Mouse (Mus musculus) hindbrain, embryonic 13.5 days (tissue): ENCODE measurements around the gene Wdpcp. TPM values are rescaled to one million over a fixed set of nuclear protein-coding genes. Genes with fewer than 3 reads are reported as not detected.

ENCODE experiments used
- ATAC-seq: fragments of 200-750 bp; cut with Nextera tagmentation; 2 replicates; pipeline ENCODE4 v1.8.0; 2017; ENCODE audit warnings: moderate TSS enrichment; ENCODE audit not compliant: low FRiP score
- H3K27ac ChIP-seq: fragments of 300-500 bp; sonication (generic); 2 replicates; pipeline ENCODE4 v1.5.1; 2015; ENCODE audit warnings: inconsistent platforms, mild to moderate bottlenecking, moderate library complexity
- H3K27me3 ChIP-seq: fragments of 300-500 bp; sonication (generic); 2 replicates; pipeline ENCODE4 v1.6.1; 2015; ENCODE audit warnings: mild to moderate bottlenecking, inconsistent platforms
- H3K36me3 ChIP-seq: fragments of 300-500 bp; sonication (generic); 2 replicates; pipeline ENCODE4 v1.6.1; 2015; ENCODE audit warnings: mild to moderate bottlenecking, inconsistent platforms
- H3K4me1 ChIP-seq: fragments of 300-500 bp; sonication (generic); replicated peaks from 2 replicates; pipeline ENCODE4 v1.6.1; 2015; ENCODE audit warnings: inconsistent platforms
- H3K4me2 ChIP-seq: fragments of 300-500 bp; sonication (generic); 2 replicates; pipeline ENCODE4 v1.6.1; 2015; ENCODE audit warnings: inconsistent platforms, mild to moderate bottlenecking, moderate library complexity
- H3K4me3 ChIP-seq: fragments of 300-500 bp; sonication (generic); 2 replicates; pipeline ENCODE4 v1.5.1; 2015; ENCODE audit warnings: mild to moderate bottlenecking, inconsistent platforms
- H3K9ac ChIP-seq: fragments of 300-500 bp; sonication (generic); 2 replicates; pipeline ENCODE4 v1.6.1; 2015; ENCODE audit warnings: mild to moderate bottlenecking, inconsistent platforms
- H3K9me3 ChIP-seq: fragments of 300-500 bp; sonication (generic); 2 replicates; pipeline ENCODE4 v1.6.1; 2016; ENCODE audit warnings: inconsistent platforms
- WGBS: fragments of 180-500 bp; shearing (Covaris S2); methylation state at CpG from one replicate; pipeline ENCODE4 v1.1.7; 2015; 5-methylcytosine and 5-hydroxymethylcytosine counted together
- microRNA-seq: library from miRNA; unstranded; fragments of <30 nt; microRNA quantifications from one replicate; pipeline ENCODE4, GENCODE M21; 2016
- polyA plus RNA-seq: library from polyadenylated mRNA; unstranded; fragments of >200 nt; fragmentation: Nextera tagmentation; extraction: Ambion mirVana; gene quantifications from 2 replicates; pipeline ENCODE4 v1.2.1, GENCODE M21; 2015

Wdpcp gene
- polyA plus RNA-seq, 1 experiment from 2014 or later = 11.8 TPM

- H3K4me3 ChIP-seq = no peak overlapping the region
- no peaks in the 10 kb centered on the region for H3K36me3 ChIP-seq
- H3K27me3 ChIP-seq = no peaks in the 10 kb centered on the region
- WGBS = 98% methylated on average over 2 of the region's 2 CpGs
- no peak overlapping the region for H3K4me2 ChIP-seq
- H3K4me1 ChIP-seq = no peaks in the 10 kb centered on the region
- no peak for ATAC-seq
- no peak overlapping the region for H3K27ac ChIP-seq
- H3K9ac ChIP-seq = no peak overlapping the region
- H3K9me3 ChIP-seq = no peaks in the 10 kb centered on the region
Observed at GRCm38 (mm10) chr11:21847040-21847439, 275.0 kb downstream of the Wdpcp start.

- Histone ChIP-seq H3K4me2 (no peak overlapping the region), H3K4me3 (no peak overlapping the region), H3K27ac (peak overlapping the region; percentile 52; the same call in 1 of the 2 replicates), H3K9ac (no peak overlapping the region), H3K4me1 (peaks cover 9% of the 10 kb centered on the region), H3K36me3 (no peaks in the 10 kb centered on the region), H3K9me3 (no peaks in the 10 kb centered on the region), H3K27me3 (no peaks in the 10 kb centered on the region)
- peak; percentile 80 for ATAC-seq
- WGBS = 43% methylated on average over 6 of the region's 6 CpGs
Observed at GRCm38 (mm10) chr11:21864000-21864399, 292.0 kb downstream of the Wdpcp start.

DNA sequence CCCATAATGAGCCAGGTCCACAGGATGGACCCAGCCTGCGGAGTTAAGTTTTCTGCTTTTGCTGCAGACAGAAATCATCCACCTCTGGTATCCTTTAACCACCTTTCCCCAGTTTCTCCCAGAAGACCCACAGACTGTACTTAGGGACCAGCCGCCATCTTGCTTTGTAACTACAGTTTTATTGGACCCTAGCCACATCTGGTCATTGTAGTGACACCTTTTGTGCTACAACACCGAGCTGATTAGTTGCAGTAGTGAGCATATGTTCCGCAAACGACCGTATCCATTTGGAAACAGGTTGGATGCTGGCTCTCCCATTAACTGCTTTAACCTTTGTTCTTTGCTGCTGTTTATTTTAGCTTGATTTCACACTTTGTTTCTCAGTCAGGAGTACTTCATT, 292.5 kb downstream of the Wdpcp start:
- Histone ChIP-seq H3K27ac (peak overlapping the region; percentile 52; the same call in 1 of the 2 replicates), H3K4me2 (no peak overlapping the region), H3K4me1 (peaks cover 9% of the 10 kb centered on the region), H3K4me3 (no peak overlapping the region), H3K9me3 (no peaks in the 10 kb centered on the region), H3K27me3 (no peaks in the 10 kb centered on the region), H3K9ac (no peak overlapping the region), H3K36me3 (no peaks in the 10 kb centered on the region)
- WGBS = 53% methylated on average over 6 of the region's 6 CpGs
- ATAC-seq = peak; percentile 49

DNA sequence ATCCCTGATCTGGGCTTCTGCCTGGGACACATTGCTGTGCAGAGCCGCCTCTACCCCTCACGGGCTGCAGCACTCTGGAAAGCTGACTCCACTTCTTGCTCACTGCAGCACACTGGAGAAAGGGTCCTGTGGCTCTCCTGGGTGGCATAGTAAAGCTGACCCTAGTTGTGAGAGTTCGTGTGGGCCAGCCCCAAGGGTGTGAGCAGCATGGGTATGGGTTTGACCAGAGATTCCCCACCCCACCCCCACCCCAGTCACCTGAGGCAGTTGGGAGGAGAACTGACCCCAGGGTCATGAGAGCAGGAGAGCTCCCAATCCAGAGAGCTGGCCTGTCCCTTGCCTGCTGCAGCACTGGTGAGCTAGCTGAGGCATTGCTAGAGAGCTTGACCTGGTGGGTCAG, 296.6 kb downstream of the Wdpcp start:
- Histone ChIP-seq H3K4me2 (no peak overlapping the region), H3K27me3 (no peaks in the 10 kb centered on the region), H3K4me1 (peaks cover 9% of the 10 kb centered on the region), H3K9ac (no peak overlapping the region), H3K4me3 (no peak overlapping the region), H3K36me3 (no peaks in the 10 kb centered on the region), H3K9me3 (no peaks in the 10 kb centered on the region), H3K27ac (no peak overlapping the region)
- WGBS = 80% methylated on average over 3 of the region's 3 CpGs
- no peak for ATAC-seq

DNA sequence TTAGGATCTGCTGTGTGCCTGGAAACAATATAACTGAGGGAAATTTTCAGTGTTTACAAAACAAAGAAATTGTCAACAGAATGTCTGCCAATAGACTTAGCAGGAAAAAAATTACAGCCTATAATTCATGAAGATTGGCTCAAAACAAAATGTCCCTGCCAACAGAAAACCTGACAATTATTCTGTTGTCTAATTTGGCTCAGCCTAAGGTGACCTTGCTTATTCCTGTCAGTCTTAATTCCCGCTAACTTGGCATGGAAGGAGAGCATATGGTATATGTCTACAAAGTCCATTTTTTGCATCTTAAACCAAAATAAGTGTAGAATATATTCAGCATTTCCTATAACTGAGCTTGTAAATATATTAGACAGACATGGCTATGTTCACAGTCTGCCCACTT, 298.8 kb downstream of the Wdpcp start:
- 91% methylated on average over 1 of the region's 1 CpGs for WGBS
- ATAC-seq = no peak
- no peaks in the 10 kb centered on the region for H3K27me3 ChIP-seq
- no peak overlapping the region for H3K4me2 ChIP-seq
- peaks cover 9% of the 10 kb centered on the region; the same call in 1 of the 2 replicates for H3K9me3 ChIP-seq
- no peak overlapping the region for H3K4me3 ChIP-seq
- no peaks in the 10 kb centered on the region for H3K4me1 ChIP-seq
- H3K9ac ChIP-seq = no peak overlapping the region
- no peak overlapping the region for H3K27ac ChIP-seq
- no peaks in the 10 kb centered on the region for H3K36me3 ChIP-seq

DNA sequence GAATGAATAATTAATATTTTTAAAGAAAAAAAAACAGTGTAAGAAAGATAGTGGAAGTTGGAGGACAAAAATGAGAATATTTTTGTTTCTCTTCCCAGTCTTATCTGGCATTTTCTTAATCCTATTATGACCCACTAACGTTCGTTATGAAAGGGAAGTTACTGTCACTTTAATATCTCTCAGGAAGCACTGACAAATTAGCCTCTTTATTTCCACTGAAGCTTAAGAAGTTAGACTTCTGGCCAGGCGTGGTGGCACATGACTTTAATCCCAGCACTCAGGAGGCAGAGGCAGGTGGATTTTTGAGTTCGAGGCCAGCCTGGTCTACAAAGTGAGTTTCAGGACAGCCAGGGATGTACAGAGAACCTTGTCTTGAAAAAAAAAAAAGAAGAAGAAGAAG, 299.7 kb downstream of the Wdpcp start:
- Histone ChIP-seq H3K27ac (no peak overlapping the region), H3K36me3 (no peaks in the 10 kb centered on the region), H3K27me3 (no peaks in the 10 kb centered on the region), H3K4me1 (no peaks in the 10 kb centered on the region), H3K4me2 (no peak overlapping the region), H3K9me3 (peaks cover 9% of the 10 kb centered on the region; the same call in 1 of the 2 replicates), H3K4me3 (no peak overlapping the region), H3K9ac (no peak overlapping the region)
- no peak for ATAC-seq
- 84% methylated on average over 4 of the region's 4 CpGs for WGBS

GRCm38 (mm10) chr11:21875077-21875476, 303.0 kb downstream of the Wdpcp start:
- peaks cover 9% of the 10 kb centered on the region; the same call in 1 of the 2 replicates for H3K9me3 ChIP-seq
- 86% methylated on average over 2 of the region's 2 CpGs for WGBS
- H3K9ac ChIP-seq = no peak overlapping the region
- no peak for ATAC-seq
- no peak overlapping the region for H3K4me2 ChIP-seq
- H3K27ac ChIP-seq = no peak overlapping the region
- no peaks in the 10 kb centered on the region for H3K36me3 ChIP-seq
- H3K4me3 ChIP-seq = no peak overlapping the region
- H3K27me3 ChIP-seq = no peaks in the 10 kb centered on the region
- no peaks in the 10 kb centered on the region for H3K4me1 ChIP-seq

DNA sequence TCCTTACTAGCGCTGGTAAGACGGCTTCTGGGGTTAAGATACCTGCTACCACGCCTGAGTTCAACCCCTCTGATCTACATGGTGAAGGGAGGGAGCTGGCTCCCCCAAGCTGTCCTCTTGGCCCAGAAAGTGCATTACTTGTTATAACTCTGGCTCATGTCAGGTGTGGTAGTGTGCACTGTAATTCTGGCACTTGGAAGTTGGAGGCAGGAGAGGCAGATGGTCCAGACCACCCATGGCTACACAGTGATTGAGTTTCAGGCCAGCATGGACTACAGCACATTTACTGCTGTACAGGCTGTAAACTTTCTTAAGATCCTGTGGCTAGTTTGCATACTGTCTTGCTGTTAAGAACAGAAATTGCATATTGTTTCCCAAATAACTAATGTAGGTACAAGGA, 322.7 kb downstream of the Wdpcp start:
- Histone ChIP-seq H3K9me3 (no peaks in the 10 kb centered on the region), H3K9ac (no peak overlapping the region), H3K36me3 (no peaks in the 10 kb centered on the region), H3K4me3 (no peak overlapping the region), H3K4me1 (no peaks in the 10 kb centered on the region), H3K27me3 (no peaks in the 10 kb centered on the region), H3K27ac (no peak overlapping the region), H3K4me2 (no peak overlapping the region)
- ATAC-seq = no peak
- 81% methylated on average over 3 of the region's 3 CpGs for WGBS

DNA sequence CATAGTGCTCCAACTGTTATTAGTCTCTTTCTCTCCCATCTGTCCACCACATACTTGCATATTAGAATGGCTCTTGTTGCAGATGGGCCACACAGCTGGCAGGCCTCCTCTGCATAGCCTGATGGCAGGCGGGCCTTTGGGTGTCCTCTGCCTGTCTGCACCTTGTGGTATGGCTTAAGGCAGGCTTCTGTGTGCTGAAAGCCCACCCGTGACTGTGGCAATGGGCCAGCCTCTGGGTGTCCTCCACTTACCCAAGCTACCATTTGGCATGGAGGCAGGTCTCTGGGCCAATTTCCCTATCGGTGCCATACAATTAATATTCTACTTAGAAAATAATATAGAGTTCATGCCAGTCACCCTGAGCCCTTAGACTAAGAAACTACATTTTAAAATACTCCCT, 350.5 kb downstream of the Wdpcp start:
- H3K4me3 ChIP-seq = no peak overlapping the region
- no peaks in the 10 kb centered on the region for H3K9me3 ChIP-seq
- no peaks in the 10 kb centered on the region for H3K4me1 ChIP-seq
- H3K9ac ChIP-seq = no peak overlapping the region
- H3K27ac ChIP-seq = no peak overlapping the region
- no peaks in the 10 kb centered on the region for H3K36me3 ChIP-seq
- no peak overlapping the region for H3K4me2 ChIP-seq
- H3K27me3 ChIP-seq = no peaks in the 10 kb centered on the region
- ATAC-seq = no peak
- WGBS = 94% methylated on average over 3 of the region's 3 CpGs

Small RNA genes within 50 kb of the gene (microRNA-seq; reads per million reads assigned to microRNA genes)
- gene Gm22990 = not detected

Other genes starting within 250 kb of the Wdpcp start
- gene Ugp2, start 201.0 kb upstream of the Wdpcp start, polyA plus RNA-seq = 65.0 and 71.6 TPM in 2 replicates
- gene Mdh1, start 132 bp downstream of the Wdpcp start, polyA plus RNA-seq = 454 and 458 TPM in 2 replicates